Mouse (Mus musculus) adrenal gland, postnatal 36 days (tissue): ENCODE measurements at regions not wholly inside any gene's neighbourhood (a gene's known extent, or its start where the extent isn't known, plus 50 kb on each side); places are given as distances from the start of the nearest gene placed in this dataset.
A peak's percentile ranks its signal among the peaks of the same experiment; 100 is the strongest.

Source experiments
- DNase-seq, 2 experiments: peaks; one replicate each; pipeline ENCODE4 v3.0.0; 2021; ENCODE audit warnings: mixed read lengths in 1 of 2

- DNase-seq = no peak
Observed at GRCm38 (mm10) chr1:73438385-73438784, 422.7 kb upstream of the Tnp1 start.

DNA sequence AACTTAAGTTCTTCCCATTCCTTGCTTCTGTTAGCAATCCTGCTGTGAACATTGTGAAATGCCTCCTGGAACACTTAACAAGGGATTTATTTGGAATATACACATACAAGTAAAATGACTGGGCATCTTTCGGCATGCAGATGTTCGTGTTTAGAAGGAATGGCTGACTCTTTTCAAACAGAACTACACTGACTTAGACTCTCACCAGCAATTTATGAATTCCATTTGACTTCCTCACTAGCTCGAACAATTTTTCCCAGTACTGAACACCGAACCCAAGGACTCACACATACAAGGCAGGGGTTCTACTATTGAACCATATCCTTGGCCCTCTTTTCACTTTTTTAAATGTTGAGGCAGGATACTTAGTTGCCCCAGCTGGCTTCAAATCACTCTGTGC lies 412.4 kb upstream of the Tnp1 start:
- DNase-seq = no peak

- no peak for DNase-seq
Observed at GRCm38 (mm10) chr1:73425049-73425448, 409.3 kb upstream of the Tnp1 start.

DNA sequence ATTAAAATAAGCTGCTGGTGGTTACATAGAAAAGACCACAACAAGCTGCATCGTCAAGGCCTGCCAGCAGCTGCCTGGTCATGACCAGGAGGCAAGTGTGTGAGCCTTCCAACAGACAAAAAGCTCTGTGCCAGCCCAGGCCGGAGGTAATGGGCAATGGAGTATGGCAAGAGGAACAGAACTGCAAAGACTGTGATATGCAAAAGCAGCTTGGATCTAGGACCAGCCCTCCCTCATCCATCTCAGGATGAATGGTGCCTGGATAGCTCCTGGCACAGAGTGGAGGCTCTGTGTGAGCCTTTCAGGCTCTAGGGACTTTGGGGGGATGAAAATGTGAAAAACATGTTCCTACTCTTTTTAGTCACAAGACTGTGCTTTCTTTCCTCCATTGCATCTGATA lies 402.5 kb upstream of the Tnp1 start:
- no peak for DNase-seq

- no peak for DNase-seq
Observed at GRCm38 (mm10) chr1:73411452-73411851, 395.7 kb upstream of the Tnp1 start.

- DNase-seq = no peak
Observed at GRCm38 (mm10) chr1:73399178-73399577, 383.5 kb upstream of the Tnp1 start.

GRCm38 (mm10) chr1:73395034-73395433 lies 379.3 kb upstream of the Tnp1 start:
- no peak for DNase-seq

DNA sequence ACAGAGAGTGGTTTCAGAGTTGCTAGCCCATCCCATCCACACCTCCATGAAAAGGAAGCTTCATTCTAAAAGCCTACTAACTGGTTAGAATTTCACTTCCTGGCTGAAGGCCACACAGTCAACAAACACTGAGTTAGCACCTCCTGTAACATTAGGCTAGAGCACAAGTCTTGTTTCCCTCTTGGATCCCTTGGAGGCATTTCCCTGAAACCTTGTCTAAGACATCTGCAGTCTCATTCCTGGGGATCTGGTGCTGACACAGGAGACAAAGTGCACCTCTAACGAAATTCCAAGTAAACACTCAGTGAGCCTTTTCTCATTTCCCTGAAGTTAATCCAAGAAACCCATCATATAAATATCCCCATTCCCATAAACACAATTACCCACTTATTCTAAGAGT lies 378.8 kb upstream of the Tnp1 start:
- DNase-seq = no peak

DNA sequence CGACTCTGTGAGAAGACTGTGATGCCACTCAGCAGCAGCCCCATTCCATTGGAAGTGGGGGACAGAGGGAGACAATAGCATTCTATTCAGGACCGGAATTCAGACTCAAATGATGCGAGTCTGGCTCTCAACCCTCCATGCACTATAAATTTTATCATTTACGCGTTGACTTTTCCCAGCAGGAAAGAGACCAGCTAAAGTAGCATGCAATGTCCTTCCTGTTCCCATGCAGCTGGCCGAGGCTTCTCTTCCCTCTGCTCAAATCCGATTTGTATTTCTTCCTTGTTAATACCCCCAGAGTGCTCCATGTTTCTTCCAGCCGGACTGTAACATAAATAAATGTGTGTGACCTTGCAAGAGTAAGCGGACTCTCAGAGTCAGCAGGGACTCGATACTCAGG lies 376.4 kb upstream of the Tnp1 start:
- no peak for DNase-seq

DNA sequence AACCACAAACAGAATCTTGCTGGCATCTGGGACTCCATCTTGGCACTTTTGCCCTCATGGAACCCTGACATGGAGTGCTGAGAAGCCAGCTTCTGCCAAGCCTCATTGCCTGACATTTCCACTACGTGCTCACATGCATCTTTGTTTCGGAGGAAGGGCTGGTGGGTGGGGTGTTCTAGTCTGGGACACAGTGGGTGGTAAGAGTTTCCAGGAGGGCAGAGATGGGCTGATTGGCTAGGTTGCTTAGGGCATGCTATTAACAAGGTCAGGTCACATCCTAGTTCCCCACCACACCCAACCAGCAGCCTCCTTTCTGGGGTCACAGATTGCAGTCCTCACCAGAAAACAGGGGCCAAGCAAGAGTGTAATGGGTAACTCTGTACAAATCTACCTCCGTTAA lies 374.3 kb upstream of the Tnp1 start:
- DNase-seq = no peak

DNA sequence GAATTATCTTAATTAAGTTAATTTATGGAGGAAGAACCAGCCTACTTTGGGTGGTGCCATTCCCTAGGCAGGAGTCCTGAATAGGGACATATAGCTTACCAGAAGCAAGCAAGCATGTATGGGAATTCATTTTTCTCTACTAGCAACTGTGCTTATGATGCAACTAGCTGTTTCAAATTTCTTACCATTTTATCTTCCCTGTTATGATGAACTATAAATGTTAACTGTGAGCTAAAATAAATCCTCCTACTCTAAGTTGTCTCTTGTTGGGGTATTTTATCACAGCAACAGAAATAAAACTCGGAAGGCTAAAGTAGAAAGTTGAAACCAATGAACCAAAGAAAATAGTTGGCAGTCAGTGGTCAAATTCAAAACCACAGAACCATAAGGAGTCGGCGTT lies 373.5 kb upstream of the Tnp1 start:
- no peak for DNase-seq

- no peak for DNase-seq
Observed at GRCm38 (mm10) chr1:73381578-73381977, 365.9 kb upstream of the Tnp1 start.

DNA sequence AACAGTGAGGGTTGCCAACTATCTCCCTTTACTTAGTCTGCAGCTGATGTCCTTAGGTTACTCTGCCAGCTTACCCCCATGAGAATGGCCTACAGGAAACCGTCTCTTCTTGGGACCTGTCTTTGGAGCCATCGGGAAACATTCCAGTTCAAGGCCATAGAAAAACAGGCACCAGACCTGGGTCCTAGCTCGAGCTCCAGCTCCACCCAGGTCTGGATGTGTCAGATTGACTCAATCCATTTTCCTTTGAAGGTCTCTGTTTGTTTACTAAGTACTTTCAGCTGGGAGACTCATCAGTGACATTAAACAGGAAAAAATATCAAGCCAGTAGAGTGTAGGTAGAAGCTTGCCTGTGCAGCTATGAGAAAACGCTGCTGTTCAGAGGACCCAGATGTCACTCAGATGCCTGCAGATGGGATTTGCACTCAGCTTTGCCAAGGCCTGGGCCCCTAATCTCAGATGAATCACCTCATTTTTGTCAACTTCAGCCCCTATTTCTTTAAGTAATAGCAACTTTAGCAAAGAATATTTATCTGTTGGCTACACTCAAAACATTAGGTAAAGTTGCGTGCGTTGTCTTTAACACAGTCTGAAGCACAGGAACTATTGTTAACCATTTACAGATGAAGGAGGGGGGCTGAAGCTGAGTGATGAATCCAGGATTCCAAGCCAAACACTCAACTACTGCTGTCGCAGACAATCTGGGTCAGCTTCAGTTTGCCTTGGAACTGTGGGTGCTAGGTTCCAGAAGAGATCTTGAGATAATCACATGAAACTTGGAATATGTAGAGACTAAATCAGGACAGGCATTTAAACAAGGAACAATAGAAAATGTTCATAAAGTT lies 359.0 kb upstream of the Tnp1 start:
- peak; percentile 7 to 15 for DNase-seq

DNA sequence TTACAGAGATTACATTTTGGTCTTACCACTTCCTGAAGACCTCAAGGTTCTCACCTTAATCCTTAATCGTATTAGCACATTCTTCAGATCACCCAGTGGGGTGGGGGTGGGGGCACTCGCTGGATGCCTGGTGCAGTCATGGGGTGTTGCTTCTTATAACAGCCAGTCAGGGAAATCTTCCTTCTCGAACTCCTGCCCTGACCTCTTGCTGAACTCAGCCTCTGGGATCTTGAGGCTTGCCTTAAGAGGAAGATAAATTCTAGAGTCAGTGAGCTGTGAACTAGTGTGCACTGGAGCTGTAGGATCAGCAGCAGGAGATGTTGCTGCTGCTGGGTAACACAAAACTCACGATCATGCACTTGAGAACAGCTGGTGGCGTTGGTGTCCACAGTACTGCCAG lies 352.5 kb upstream of the Tnp1 start:
- DNase-seq = no peak

DNA sequence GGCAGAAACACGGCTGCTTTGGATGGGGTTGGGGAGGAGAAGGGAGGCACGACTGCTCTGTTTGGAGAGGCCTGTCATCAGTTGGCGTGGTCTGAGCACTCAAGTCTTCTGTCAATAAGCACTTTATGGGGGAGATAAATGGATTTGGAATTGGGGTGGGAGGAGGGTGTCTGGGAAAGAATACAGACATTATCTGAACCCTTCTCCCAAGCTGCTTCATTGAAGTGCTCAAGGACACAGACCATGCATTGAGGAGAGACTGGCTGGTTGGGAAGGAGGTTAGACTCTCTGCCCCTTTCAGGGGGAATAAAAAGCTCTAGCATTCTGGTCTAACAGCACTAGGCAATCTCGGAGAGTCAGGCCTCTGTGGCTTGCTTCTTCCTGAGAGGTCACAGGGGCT lies 350.1 kb upstream of the Tnp1 start:
- no peak for DNase-seq

- DNase-seq = no peak
Observed at GRCm38 (mm10) chr1:73364300-73364683, 348.6 kb upstream of the Tnp1 start.

DNA sequence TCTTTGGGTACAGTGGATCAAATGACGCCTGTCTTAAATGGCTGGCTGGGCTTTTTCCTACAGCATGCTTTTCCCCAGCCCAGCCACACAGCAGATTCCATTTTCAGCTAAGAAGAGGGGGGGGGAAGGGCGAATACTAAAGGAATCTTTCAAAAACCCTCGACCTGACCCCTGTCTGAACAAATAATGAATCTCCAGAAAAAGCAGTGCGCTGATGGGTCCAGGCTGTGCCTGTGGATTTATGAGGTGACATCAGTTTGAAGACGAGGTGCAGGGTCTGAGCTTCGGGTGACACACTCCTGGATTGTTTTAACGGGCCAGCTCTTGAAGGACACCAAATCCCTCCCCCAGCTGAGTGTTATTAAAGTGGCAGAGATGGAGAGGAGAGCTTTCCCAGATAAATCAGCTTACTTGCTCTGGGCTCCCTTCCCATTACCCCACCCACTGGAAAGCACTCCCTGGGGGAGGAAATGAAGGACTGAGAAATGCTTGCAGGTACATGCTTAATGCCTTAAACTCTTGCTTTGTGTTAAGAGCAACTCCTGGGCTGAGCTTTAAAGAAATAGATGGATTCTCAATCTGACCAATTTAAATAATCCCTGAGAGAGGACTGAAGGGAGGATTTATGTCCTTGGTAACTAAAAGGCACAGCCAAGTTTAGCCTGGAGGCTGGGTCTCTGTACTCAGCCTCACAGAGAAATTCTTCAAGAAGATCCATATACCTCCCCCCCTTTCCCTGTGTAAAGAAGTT lies 348.0 kb upstream of the Tnp1 start:
- DNase-seq = peak; percentile 47 to 48

- peak; percentile 72 to 75 for DNase-seq
Observed at GRCm38 (mm10) chr1:73362122-73362521, 346.4 kb upstream of the Tnp1 start.

GRCm38 (mm10) chr1:73361300-73361699 lies 345.6 kb upstream of the Tnp1 start:
- no peak for DNase-seq

DNA sequence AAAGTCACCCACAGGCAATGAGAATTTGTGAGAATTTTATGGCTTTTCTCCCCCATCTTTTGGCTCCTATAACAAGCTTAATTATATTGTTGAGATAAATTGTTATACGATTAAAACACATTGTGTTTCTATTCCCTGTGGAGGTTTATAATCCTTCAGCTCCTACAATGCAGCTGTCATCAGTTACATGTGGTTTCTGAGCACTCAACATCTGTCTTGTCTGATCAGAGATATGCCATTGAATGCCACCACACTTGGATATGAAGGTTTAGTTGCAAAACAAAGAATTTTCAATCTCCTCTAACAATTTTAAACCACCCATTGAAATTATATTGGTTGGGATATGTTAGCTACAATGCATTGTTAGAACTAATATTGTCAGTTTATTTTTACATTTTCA lies 338.7 kb upstream of the Tnp1 start:
- DNase-seq = no peak

DNA sequence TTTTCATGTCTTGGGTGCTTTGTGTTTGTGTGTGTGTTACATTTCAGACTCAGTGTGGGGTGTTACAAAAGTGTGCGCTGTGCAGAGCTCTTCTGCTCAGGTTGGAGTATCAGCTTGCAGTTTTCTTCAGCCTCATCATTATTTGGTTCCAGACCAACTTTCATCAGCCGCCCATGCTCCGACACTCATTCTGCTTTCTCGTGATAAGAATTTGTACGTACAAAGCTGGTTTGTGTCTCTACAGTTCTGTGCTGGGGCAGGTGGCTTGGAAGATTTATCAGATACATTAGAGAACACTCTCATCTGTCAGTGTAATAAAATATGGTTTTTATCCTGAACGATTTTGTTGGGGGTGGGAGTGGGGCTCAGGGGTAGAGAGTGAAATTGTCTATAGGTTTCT lies 332.8 kb upstream of the Tnp1 start:
- no peak for DNase-seq

- no peak for DNase-seq
Observed at GRCm38 (mm10) chr1:73344587-73344986, 328.9 kb upstream of the Tnp1 start.

GRCm38 (mm10) chr1:73341911-73342310 lies 326.2 kb upstream of the Tnp1 start:
- DNase-seq = peak; percentile 13 to 62

- no peak for DNase-seq
Observed at GRCm38 (mm10) chr1:73337401-73337800, 321.7 kb upstream of the Tnp1 start.
